Mouse (Mus musculus): ENCODE data around the gene Disp2.
A peak's percentile ranks its signal among the peaks of the same experiment; 100 is the strongest.

Disp2 gene

DNA sequence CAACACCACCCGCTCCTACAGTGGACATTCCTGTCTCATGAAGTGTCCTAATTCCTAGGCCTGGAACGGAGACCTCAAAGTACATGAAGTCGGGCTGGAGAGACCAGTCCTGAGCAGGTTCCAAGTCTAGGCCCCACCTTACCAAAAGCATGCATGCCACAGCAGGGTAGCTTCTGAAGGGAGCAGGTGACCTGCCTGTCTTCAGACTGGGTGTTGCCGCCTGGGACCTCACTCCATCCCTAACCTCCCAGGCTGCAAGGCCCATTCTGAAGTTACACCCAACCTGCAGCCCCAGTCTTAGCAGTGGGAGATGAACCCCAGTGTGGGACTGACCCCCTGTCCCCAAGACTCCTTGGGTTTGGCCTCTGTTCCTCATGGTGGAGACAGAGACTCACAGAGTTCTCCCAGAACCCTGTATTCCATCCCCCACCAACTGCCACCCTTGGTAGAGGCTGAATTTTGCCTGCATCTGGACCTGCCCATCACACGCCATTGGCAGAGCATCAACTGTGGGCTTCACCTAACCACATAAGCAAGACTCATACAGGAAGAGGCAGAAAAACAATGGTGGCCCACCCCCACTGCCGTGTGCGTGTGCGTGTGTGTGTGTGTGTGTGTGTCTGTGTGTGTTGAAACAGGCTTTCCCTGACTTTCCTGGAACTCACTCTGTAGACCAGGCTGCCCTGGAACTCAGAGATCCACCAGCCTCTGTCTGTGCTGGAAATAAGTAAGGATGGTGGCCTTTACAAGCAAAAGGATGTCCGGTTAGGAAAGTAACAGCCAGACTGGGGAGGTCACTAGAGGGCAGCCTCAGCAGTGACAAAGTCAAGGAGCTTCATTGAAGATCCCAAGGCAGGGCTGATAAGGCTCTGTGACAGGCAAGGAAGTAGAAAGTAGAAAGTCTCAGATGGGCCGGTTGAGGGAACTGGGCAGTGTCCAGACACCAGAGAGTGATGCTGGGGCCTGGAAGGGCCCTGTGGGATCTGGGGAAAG, 13.2 kb upstream of the Disp2 start:
- peak; percentile 73; the same call in 1 of the 2 replicates for TF ChIP-seq GATA4 (IDR thresholded peaks at IDR 0.05; ENCODE audit: insufficient replicate concordance, low read length)

DNA sequence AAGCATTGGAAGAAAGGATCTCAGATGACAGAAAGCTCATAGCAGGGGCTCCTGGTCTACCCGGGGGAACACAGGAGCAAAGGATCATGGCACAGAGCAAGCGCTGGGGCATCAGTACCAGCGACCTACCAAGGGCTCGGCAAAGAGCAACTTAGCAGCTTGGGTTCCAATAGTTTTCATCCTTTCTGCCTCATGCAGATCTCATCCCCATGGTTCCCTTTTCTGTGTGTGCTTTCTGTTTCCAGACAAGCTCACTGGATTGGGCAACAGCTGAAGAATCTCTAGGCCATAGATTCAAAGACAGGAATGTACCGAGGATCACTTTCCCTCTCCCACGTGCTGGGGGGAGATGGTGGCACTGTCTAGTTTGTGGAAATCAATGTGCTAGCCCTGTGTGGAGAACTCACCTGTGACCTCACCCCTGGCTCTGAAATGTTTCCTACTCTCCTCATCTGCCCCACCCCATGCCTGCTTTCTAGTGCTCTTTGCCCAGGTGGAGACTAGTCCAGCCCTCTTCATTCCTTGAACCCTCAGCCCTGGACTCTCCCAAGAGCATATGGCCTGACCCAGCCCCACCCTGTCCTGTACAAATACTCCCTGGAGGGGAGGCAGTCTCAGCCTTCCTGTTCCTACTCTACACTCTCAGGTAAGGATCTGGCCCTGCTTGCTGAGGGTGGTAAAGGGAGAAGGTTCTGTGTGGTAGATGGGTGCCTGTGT, 7.2 kb upstream of the Disp2 start, which contains the start of gene Phgr1:
Phgr1 (plus strand) TSS at position 612 of the 717 bp plus-strand sequence.
- TF ChIP-seq GATA4 (IDR thresholded peaks at IDR 0.05; ENCODE audit: insufficient replicate concordance, low read length): no peak

DNA sequence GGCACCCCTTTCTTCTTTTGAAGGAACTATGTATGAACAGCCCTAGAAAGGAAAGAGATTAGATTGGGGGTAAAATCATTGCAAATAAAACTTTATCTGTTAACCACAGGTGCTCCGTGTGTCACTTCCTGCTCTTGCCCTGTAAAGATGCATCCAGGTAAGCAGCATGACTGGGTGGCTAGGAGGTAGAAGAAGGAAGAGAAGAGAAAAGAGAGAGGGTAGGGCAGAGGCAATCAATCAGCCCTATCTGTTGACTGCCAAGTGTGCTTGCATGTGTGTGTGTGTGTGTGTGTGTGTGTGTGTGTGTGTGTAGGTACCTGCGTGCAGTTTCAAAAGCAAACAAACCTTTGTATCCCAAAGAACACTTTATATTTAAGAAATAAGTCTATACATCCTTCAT, 5.0 kb upstream of the Disp2 start:
- TF ChIP-seq GATA4 (IDR thresholded peaks at IDR 0.05; ENCODE audit: insufficient replicate concordance, low read length): no peak

DNA sequence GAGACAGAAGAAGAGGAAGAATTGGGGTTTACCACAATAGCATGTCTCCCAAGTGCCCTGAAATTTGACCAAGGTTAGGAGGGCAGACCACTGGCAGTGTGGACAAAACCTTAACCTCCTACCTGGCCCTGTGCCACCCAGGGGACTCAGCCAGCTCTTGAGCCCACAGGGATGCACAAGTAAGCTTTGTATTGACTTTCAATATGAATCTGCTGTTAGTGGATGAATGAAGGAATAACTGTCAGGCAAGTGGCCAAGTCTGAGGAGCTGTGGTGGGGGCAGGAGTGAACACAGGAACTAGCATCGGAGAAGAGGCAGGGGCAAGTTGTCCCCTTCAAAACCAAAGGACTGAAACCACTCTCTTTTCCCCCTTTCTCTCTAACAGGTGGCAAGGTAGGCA, 4.1 kb upstream of the Disp2 start:
- no peak for TF ChIP-seq GATA4 (IDR thresholded peaks at IDR 0.05; ENCODE audit: insufficient replicate concordance, low read length)

DNA sequence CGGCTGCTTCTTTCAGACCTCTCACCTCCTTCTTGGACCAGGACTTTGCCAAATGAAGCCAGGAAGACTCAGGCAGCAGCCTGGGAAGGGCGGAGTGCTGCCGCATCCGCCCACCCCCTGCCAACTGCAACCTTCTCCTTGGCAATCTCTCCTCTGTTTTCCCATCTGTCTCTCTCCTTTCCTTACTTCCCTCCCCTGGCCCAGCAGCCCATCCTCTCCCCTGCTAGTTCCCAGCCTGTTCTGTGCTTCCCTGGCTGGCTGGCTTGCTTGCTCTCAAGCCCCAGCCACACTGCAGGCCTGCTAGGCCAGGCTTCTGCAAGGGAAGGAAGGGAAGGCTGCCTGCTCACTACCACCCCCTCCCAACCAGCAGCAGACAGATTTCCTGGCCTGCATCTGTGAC, 3.7 kb upstream of the Disp2 start:
- TF ChIP-seq GATA4 (IDR thresholded peaks at IDR 0.05; ENCODE audit: insufficient replicate concordance, low read length): no peak

DNA sequence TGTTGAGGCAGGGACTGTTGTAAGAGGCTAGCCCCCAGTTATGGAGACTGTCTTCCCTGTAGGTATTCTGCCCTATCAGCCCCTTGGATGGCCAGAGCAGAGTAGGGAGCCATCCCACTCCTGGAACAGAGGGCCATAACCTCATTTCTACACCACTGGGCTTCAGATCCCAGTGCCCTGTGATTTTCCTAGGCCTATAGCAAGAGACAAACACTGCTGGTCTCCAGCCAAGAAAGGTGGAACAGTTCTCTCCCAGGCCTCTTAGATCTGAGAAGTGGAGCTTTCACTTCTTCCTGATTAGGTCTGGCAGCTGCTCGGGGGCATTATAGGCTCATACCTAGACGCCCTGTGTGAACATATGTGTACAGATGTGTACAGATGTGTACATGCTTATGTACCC, 3.2 kb upstream of the Disp2 start:
- TF ChIP-seq GATA4 (IDR thresholded peaks at IDR 0.05; ENCODE audit: insufficient replicate concordance, low read length): no peak

DNA sequence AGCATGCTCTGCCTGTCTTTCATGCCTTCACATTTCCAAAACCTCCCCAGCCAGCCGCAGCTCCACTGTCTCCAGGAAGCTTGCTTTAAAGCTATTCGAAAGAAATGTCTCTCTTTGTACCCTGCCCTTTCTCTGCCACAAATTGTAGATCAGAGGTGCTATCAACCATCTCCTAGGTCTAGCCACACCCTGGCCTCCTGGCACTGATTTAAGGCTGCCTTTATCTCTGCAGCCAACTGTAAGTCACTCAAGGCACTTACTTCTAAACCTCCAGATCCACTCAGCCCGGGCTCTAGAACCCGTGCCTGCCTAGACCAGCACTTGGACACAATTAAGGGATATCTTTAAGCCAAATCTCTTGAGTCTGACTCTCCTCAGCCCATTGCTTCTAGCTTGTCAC, 1.1 kb upstream of the Disp2 start:
- no peak for TF ChIP-seq GATA4 (IDR thresholded peaks at IDR 0.05; ENCODE audit: insufficient replicate concordance, low read length)

DNA sequence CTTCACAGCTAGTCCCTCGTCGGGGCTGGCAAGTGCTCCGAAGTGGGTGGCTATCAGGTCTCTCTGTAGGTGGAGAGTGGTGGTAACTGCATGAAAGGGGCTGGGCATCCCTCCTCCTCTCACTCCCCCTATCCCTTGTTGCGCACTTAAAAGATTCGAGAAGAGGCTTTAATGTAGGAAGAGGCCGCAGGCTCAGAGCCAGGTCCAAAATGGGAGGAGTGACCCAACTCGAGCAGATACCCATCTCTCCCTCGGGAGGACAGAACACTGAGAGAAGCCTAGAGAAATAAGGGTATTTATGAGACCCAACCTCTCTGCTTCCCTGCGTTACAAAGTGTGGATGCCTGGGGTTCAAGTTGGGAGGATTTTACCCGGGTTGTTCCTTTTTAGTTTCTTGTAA, 454 bp upstream of the Disp2 start:
- TF ChIP-seq GATA4 (IDR thresholded peaks at IDR 0.05; ENCODE audit: insufficient replicate concordance, low read length): no peak

DNA sequence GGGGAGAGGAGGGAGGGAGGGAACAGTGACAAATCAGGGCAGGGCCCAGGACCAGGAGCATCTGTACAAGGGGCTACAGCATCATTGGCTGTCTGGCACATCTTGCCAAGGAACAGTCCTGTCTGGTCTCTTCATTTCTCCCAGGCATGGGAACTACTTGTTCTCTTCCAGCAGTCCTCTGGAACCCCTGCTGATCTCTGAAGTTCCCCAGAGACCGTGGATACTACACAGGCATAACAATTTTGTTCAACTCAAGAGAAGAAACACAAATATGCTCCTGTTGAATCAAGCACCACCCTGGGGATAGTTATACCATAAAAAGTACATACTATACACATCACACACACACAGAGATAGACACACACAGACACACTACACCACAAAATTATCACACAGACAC, 1.6 kb downstream of the Disp2 start:
- TF ChIP-seq GATA4 (IDR thresholded peaks at IDR 0.05; ENCODE audit: insufficient replicate concordance, low read length): no peak

DNA sequence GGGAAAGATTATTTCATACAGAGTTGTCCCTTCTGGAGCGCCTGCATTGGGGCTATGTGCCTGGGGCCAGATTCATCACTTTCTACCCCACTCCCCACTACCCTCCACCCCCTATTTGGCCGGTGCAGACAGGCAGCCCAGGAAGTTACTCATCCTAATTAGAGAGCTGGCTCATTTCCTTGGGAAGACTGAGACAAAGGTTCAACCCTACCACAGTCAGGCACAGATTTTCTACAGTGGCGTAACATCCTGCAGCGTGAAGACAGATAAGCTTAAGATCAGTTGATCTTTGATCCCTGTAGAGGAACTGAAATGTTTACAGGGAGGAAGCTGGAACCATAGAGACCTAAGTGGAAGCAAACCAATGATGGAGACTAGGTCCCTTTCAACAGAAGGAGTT, 2.8 kb downstream of the Disp2 start:
- TF ChIP-seq GATA4 (IDR thresholded peaks at IDR 0.05; ENCODE audit: insufficient replicate concordance, low read length): peak; percentile 20; the same call in 1 of the 2 replicates

DNA sequence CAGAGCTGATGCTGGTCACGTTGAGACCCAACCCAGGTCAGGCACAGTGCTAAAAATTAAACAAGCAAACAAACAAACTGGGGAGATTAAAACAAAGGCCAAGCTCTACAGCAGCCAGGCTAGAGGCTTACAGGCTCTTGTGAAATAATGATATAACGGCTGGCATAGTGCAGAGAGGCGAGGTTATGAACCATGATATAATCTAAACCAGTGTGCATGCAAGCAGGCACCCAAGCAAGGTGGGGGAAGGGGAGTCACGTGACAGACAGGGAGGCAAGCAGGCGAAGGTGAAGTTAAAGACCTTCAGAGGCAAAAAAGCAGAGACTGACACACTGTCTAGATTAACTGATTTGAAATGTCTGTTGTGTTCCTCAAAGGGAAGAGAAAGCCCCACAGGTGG, 3.6 kb downstream of the Disp2 start:
- TF ChIP-seq GATA4 (IDR thresholded peaks at IDR 0.05; ENCODE audit: insufficient replicate concordance, low read length): no peak

DNA sequence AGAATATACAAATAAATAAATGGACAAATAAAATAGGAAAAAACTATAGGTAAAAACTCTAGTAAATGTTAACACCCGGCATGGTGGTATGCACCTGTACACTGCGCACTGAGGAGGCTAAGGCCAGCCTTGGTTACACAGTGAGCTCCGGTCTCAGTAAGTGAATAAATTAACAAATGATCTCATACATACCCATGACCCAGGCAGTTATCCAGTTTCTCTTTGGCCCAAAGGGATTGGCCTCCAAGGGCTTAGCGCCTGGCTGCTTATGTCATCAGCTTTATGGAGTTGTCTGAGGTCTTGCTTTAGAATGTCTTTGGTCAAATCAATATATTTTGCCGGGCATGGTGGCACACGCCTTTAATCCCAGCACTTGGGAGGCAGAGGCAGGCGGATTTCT, 4.1 kb downstream of the Disp2 start:
- TF ChIP-seq GATA4 (IDR thresholded peaks at IDR 0.05; ENCODE audit: insufficient replicate concordance, low read length): no peak

DNA sequence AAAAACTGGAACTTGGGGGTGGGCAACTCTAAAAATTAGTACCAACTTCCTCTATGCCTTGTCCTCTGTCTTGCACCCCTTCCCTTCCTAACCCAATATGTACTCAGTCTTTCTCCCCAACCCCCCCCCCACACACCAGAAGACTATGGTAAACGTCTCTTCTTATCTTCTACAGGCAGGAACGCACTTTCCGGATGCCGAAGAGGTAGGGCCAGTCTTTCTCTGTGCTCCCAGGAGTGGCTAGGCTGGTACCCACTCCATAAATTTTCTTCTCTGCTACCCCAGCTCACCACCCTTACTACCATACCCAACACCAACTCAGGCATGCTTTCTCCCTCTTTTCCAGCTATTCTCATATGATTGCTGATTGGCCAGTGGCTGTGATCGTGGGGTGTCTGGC, 7.0 kb downstream of the Disp2 start:
- no peak for TF ChIP-seq GATA4 (IDR thresholded peaks at IDR 0.05; ENCODE audit: insufficient replicate concordance, low read length)

DNA sequence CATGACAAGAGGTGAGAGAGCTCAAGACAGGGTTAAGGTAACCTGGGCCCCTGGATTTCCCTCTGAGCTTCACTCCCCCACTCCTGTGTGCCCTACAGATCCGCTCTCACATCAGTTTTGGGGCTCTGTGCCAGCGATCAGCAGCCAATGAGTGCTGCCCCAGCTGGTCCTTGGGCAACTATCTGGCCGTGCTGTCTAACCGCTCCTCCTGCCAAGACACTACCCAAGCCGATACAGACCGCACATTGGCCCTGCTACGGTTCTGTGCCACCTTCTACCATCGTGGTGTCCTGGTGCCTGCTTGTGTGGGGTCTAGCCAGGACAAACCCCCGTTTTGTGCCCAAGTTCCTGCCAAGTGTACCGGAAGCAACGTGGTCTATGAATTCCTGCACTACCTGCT, 10.0 kb downstream of the Disp2 start:
- no peak for TF ChIP-seq GATA4 (IDR thresholded peaks at IDR 0.05; ENCODE audit: insufficient replicate concordance, low read length)

DNA sequence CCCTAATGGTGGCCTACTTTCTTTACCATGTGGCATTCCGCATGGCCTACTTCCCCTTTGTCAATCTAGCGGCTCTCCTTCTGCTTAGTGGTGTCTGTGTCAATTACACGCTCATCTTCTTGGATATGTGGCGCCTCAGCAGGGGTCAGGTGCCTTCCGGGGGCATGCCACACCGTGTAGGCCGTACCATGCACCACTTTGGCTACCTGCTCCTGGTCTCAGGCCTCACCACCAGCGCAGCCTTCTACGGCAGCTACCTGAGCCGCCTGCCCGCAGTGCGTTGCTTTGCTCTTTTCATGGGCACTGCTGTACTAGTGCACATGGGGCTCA, 10.7 kb downstream of the Disp2 start:
- TF ChIP-seq GATA4 (IDR thresholded peaks at IDR 0.05; ENCODE audit: insufficient replicate concordance, low read length): no peak
